Mouse (Mus musculus) MEL (cell line): ENCODE results near the gene Zscan2.
"Not testable (repeated sequence)": the region's sequence is repeated elsewhere in the genome, so short reads cannot be mapped to it uniquely, and the experiment has no call there.

Source experiments
- EP300 ChIP-seq, 2 experiments: IDR thresholded peaks; 2 replicates each; pipeline ENCODE4 v1.6.1; 2011; ENCODE audit warnings: improper control_type of control experiment in 2 of 2, low read length in 2 of 2, low read depth in 1 of 2, mild to moderate bottlenecking in 1 of 2
- KAT2A ChIP-seq: conservative IDR thresholded peaks from 2 replicates; pipeline ENCODE4 v1.6.1; 2012; ENCODE audit warnings: low read depth, low read length, improper control_type of control experiment, inconsistent platforms
- POLR2A ChIP-seq, 2 experiments: IDR thresholded peaks; 2 replicates each; pipeline ENCODE4 v1.6.1; 2011 to 2012; ENCODE audit warnings: low read length in 2 of 2, mild to moderate bottlenecking in 2 of 2, control low read depth in 1 of 2, improper control_type of control experiment in 1 of 2, low read depth in 1 of 2, moderate library complexity in 1 of 2; ENCODE audit not compliant: control insufficient read depth in 1 of 2, insufficient read depth in 1 of 2, poor library complexity in 1 of 2
- SMC3 ChIP-seq: IDR thresholded peaks from 2 replicates; pipeline ENCODE4 v1.6.1; 2011; ENCODE audit warnings: low read depth, low read length, improper control_type of control experiment

DNA sequence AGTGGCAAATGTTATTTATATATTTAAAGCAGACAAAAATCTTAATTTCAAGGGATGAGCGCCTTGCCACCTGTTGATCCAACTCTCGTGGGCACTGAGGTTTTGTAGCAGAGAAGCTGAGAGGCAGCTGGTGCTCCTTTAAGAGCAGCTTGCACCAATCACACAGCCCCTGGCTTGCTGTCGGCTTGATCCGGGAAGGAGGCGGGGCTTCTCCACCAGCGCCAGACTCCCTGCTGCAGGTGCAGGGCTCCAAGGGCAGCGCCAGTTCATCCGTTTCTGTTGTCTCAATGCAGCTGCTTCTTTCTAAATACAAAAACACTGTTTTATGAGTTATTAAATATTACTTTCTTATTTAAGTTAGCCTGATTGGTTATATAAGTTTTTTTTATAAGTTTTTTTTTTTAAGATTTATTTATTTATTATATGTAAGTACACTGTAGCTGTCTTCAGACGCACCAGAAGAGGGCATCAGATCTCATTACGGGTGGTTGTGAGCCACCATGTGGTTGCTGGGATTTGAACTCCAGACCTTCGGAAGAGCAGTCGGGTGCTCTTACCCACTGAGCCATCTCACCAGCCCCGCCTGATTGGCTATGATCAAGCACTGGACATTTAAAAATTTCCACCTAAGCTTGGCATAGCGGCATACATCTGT lies 27.6 kb upstream of the Zscan2 start:
- TF ChIP-seq POLR2A (IDR thresholded peaks at IDR 0.05; ENCODE audit: control insufficient read depth in 1 of 2, insufficient read depth in 1 of 2, low read depth in 1 of 2, low read length in 2 of 2, poor library complexity in 1 of 2) = peak in 1 of 2 experiments; percentile 65; a peak in 2 of 4 replicates
- TF ChIP-seq EP300 (IDR thresholded peaks at IDR 0.05; ENCODE audit: low read depth in 1 of 2, low read length in 2 of 2); KAT2A; SMC3: not testable (repeated sequence)
